In genomic region chr19:10740641-10741440, GRCm38 (mm10) we compare ENCODE assay signal across 9 mouse cellular contexts. TPM values are rescaled to one million over a fixed set of nuclear protein-coding genes. Genes with fewer than 3 reads are reported as not detected.
DNase-seq lines count a peak whose midpoint lies in the region; ATAC-seq and TF ChIP-seq lines count a peak whose summit lies in the region.
"Had no signal": no experiment of that assay in that cellular context is flagged by ENCODE, and none has a peak within 500 bp of the region (broad histone marks: within the 10 kb centered on the region; RNA-seq: fewer than 3 reads in every experiment).

No protein-coding gene starts in this region.

- ATAC-seq in kidney, postnatal 0 days (replicated peaks; ENCODE audit: low FRiP score, low read depth) = peak; percentile 91
- no peak for ATAC-seq in frontal cortex, adult (ENCODE audit: low TSS enrichment)

- H3K4me2 ChIP-seq in kidney, postnatal 0 days (ENCODE audit: low read length) = no peak overlapping the region
- H3K4me2 ChIP-seq: liver, embryonic 15.5 days had no signal

- TF ChIP-seq CTCF in kidney, postnatal 0 days (IDR thresholded peaks at IDR 0.05; ENCODE audit: low read depth) = peak; percentile 17; the same call in 1 of the 2 replicates

- H3K36me3 ChIP-seq in kidney, postnatal 0 days (ENCODE audit: insufficient read depth, low read length) = no peaks in the 10 kb centered on the region
- H3K36me3 ChIP-seq: liver, embryonic 15.5 days had no signal

- peak overlapping the region; percentile 68; the same call in 1 of the 2 replicates for H3K27ac ChIP-seq in kidney, postnatal 0 days
- H3K27ac ChIP-seq: liver, embryonic 15.5 days had no signal

- DNase-seq in layer of hippocampus, adult 9-11 months = peak; percentile 30
- DNase-seq in layer of hippocampus, adult 18-20 months (ENCODE audit: low spot score in 2 of 2) = no peak
- peak; percentile 71 for DNase-seq in T-cell, adult 2 months (ENCODE audit: low spot score)
- DNase-seq in kidney, postnatal 0 days (ENCODE audit: low spot score) = peak; percentile 45
- peak; percentile 71 to 83 for DNase-seq in thymus, adult 18-20 months
- no peak for DNase-seq in frontal cortex, adult 2 months (ENCODE audit: extremely low spot score in 1 of 2, low spot score in 1 of 2)
- no peak for DNase-seq in c-Kit-positive CD71-positive TER-119-positive erythroid progenitor cells, embryonic 14.5 days (ENCODE audit: low spot score)

- no peak overlapping the region for H3K9ac ChIP-seq in kidney, postnatal 0 days (ENCODE audit: low read depth, low read length)
- H3K9ac ChIP-seq: liver, embryonic 15.5 days had no signal

- no peak overlapping the region for H3K4me3 ChIP-seq in kidney, postnatal 0 days (replicated peaks; ENCODE audit: low read depth, low read length)
- H3K4me3 ChIP-seq: liver, embryonic 15.5 days had no signal

- no peaks in the 10 kb centered on the region for H3K9me3 ChIP-seq in kidney, postnatal 0 days (replicated peaks; ENCODE audit: low read length)
- H3K9me3 ChIP-seq: liver, embryonic 15.5 days had no signal

- 40% methylated on average over 11 of the region's 11 CpGs for WGBS in kidney, postnatal 0 days

- peaks cover 7% of the 10 kb centered on the region for H3K4me1 ChIP-seq in kidney, postnatal 0 days (replicated peaks; ENCODE audit: insufficient read depth, low read length)
- H3K4me1 ChIP-seq: liver, embryonic 15.5 days had no signal

- H3K27me3 ChIP-seq in kidney, postnatal 0 days (ENCODE audit: insufficient read depth, low read length) = no peaks in the 10 kb centered on the region
- H3K27me3 ChIP-seq: liver, embryonic 15.5 days had no signal

RNA-seq across cellular contexts. Expression of gene Cd5, which starts 2.0 kb away (rescaled TPM):
- total RNA-seq in layer of hippocampus, adult 18-20 months (2021) = not detected
- polyA plus RNA-seq in kidney, postnatal 0 days (2015; fragmentation: Nextera tagmentation; extraction: Ambion mirVana) = 0.11 and 0.23 TPM in 2 replicates
- polyA plus RNA-seq in frontal cortex, adult 2 months (2012; rRNA removed) = 0.14 and 0.17 TPM in 2 replicates
- polyA plus RNA-seq: liver, embryonic 15.5 days had no signal

RNA-seq across cellular contexts. Expression of gene Vps37c, which starts 52.3 kb away (rescaled TPM):
- 10 to 100 TPM; 19.3 to 23.1 TPM for total RNA-seq in layer of hippocampus, adult 18-20 months (2021)
- 32.1 and 35.5 TPM in 2 replicates for polyA plus RNA-seq in kidney, postnatal 0 days (2015; fragmentation: Nextera tagmentation; extraction: Ambion mirVana)
- polyA plus RNA-seq in frontal cortex, adult 2 months (2012; rRNA removed) = 22.6 and 25.1 TPM in 2 replicates

Comparison
In these comparisons a context has a peak if more than half of its experiments do, and no peak if none do; other contexts are left out.
1. DNase-seq: peak in layer of hippocampus, adult 9-11 months (single experiment), T-cell, adult 2 months (single experiment), kidney, postnatal 0 days (single experiment) and thymus, adult 18-20 months (2 of 2); none in layer of hippocampus, adult 18-20 months (0 of 2), frontal cortex, adult 2 months (0 of 2) and c-Kit-positive CD71-positive TER-119-positive erythroid progenitor cells, embryonic 14.5 days (single experiment).